Mouse (Mus musculus) heart, adult 2 months (tissue): Measurements from ENCODE around the gene Epb41l3.

Experiments used
- CTCF ChIP-seq: fragments of 200-600 bp; IDR thresholded peaks from 2 replicates; pipeline ENCODE4 v1.8.1; 2022; ENCODE audit warnings: antibody characterized with exemption, mild to moderate bottlenecking, moderate library complexity
- EP300 ChIP-seq: fragments of 200-500 bp; IDR thresholded peaks from 2 replicates; pipeline ENCODE4 v1.6.1; 2011; ENCODE audit warnings: low read depth, low read length, control low read depth; ENCODE audit not compliant: insufficient read depth

DNA sequence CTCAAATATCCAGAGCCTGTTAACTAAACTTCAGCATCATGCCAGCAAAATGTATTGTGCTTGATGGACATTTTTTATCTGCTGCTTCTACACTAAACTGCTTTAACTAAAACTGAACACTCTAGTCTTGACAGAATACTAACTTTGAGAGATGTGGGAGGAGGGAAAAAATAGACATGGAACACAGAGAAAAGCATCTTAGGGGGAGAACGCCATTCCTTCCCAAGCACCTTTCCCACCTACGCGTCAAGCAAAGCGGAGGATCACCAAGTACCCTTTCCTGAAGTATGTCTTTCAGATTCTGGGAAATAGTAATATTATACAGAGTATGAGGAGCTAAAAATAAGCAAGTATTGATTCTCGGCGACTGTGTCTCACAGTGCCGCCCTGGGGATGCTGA is 15.7 kb upstream of the Epb41l3 start:
- TF ChIP-seq EP300 (no peak), CTCF (no peak)
